Mouse (Mus musculus): ENCODE data around the gene Cd244a.

Gene Cd244a

GRCm38 (mm10) chr1:171584584-171584983 is 25.6 kb downstream of the Cd244a start:
- DNase-seq = no peak

GRCm38 (mm10) chr1:171604686-171605085 is 45.7 kb downstream of the Cd244a start:
- no peak for DNase-seq

- DNase-seq = no peak
Measured at GRCm38 (mm10) chr1:171606656-171607055, 47.7 kb downstream of the Cd244a start.

- peak; percentile 28 for DNase-seq
Measured at GRCm38 (mm10) chr1:171607176-171607575, 48.2 kb downstream of the Cd244a start, which contains the start of gene Ly9. Ly9 (minus strand) TSS chr1:171607410.

GRCm38 (mm10) chr1:171610026-171610425 is 51.0 kb downstream of the Cd244a start:
- no peak for DNase-seq

- DNase-seq = no peak
Measured at GRCm38 (mm10) chr1:171610781-171611180, 51.8 kb downstream of the Cd244a start.

- DNase-seq = no peak
Measured at GRCm38 (mm10) chr1:171613962-171614361, 55.0 kb downstream of the Cd244a start.

GRCm38 (mm10) chr1:171616881-171617515 is 58.0 kb downstream of the Cd244a start:
- DNase-seq = peak; percentile 9

GRCm38 (mm10) chr1:171619001-171619400 is 60.0 kb downstream of the Cd244a start:
- DNase-seq = peak; percentile 25

GRCm38 (mm10) chr1:171619645-171620044 is 60.7 kb downstream of the Cd244a start:
- no peak for DNase-seq

GRCm38 (mm10) chr1:171620091-171620490 is 61.1 kb downstream of the Cd244a start:
- DNase-seq = no peak

- DNase-seq = no peak
Measured at GRCm38 (mm10) chr1:171627801-171628200, 68.8 kb downstream of the Cd244a start.

- no peak for DNase-seq
Measured at GRCm38 (mm10) chr1:171629168-171629567, 70.2 kb downstream of the Cd244a start.

- no peak for DNase-seq
Measured at GRCm38 (mm10) chr1:171630041-171630440, 71.0 kb downstream of the Cd244a start.

GRCm38 (mm10) chr1:171630912-171631311 is 71.9 kb downstream of the Cd244a start:
- DNase-seq = no peak

GRCm38 (mm10) chr1:171631447-171631846 is 72.5 kb downstream of the Cd244a start:
- no peak for DNase-seq

- no peak for DNase-seq
Measured at GRCm38 (mm10) chr1:171635696-171636095, 76.7 kb downstream of the Cd244a start.

- no peak for DNase-seq
Measured at GRCm38 (mm10) chr1:171637101-171637500, 78.1 kb downstream of the Cd244a start.

GRCm38 (mm10) chr1:171638686-171639085 is 79.7 kb downstream of the Cd244a start:
- DNase-seq = no peak

- DNase-seq = no peak
Measured at GRCm38 (mm10) chr1:171640796-171641195, 81.8 kb downstream of the Cd244a start.

GRCm38 (mm10) chr1:171643612-171644011 is 84.6 kb downstream of the Cd244a start:
- DNase-seq = no peak

GRCm38 (mm10) chr1:171646429-171646940 is 87.5 kb downstream of the Cd244a start:
- no peak for DNase-seq

GRCm38 (mm10) chr1:171647716-171648115 is 88.7 kb downstream of the Cd244a start:
- no peak for DNase-seq

GRCm38 (mm10) chr1:171648840-171649239 is 89.8 kb downstream of the Cd244a start:
- no peak for DNase-seq

- DNase-seq = no peak
Measured at GRCm38 (mm10) chr1:171652734-171653133, 93.7 kb downstream of the Cd244a start, which contains the start of gene Slamf7. Slamf7 (minus strand) TSS chr1:171653035.

Measured in lung, postnatal 14 days (tissue).